Mouse (Mus musculus): ENCODE data around the gene Palm2.

DNA sequence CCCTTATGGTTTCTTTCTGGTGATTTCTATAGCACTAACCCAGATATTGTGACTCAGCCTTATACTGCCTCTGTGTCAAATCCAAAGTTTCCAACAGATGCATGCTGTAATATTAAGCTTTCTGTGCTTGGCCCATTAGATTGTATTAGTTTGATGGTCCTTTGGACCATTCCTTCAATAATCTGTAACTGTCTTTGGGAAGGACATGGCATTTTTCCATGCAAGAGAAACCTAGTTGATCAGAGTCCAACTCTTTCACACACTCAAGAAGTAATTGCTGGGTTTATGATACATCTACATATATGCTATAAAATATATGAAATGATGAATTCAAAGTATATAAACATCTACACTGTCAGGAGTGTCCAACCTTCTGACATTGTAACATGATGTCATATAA, 281.8 kb downstream of the Palm2 start:
- no peak for TF ChIP-seq CTCF (IDR thresholded peaks at IDR 0.05; ENCODE audit: low read depth)
- TF ChIP-seq EP300 (optimal IDR thresholded peaks at IDR 0.05) = no peak
